Mouse (Mus musculus): ENCODE measurements at regions not wholly inside any gene's neighbourhood (a gene's known extent, or its start where the extent isn't known, plus 50 kb on each side); places are given as distances from the start of the nearest gene placed in this dataset.

DNA sequence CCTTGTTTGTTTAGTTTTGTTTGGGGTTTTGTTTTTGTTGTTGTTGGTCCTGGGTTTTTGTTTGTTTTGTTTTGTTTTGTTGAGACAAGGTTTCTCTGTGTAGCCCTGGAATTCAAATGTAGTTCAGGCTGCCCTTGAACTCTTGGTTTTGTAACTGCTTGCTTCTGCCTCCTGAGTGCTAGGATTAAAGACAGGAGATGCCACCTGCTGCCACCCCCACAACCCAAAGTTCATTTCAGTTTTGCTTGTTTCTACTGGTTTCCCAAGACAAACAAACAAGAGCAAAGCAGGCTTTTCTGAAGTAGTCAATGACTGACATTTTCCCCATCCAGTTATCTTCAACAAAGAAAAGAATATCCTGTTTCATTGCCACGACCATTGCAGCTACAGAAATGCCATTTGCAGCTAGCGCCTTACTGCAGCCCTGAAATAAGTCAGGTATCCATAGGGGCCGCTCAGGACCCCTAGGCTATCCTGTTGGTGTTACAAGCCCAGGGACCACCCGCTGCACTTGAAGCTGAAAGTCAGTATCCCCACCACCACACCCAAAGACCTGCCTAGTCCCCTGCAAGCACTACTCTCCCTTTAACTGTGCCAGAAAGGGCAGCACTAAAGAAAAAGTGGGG lies 108.3 kb upstream of the Egln3 start:
- H3K4me1 ChIP-seq (ENCODE audit: control insufficient read depth, insufficient read depth, low read length): 0 out of 2 replicates have a peak, but pooled peaks cover 3% of the 10 kb centered on the region
- ATAC-seq (ENCODE audit: insufficient number of reproducible peaks, low FRiP score, low TSS enrichment, low read depth) (no peak), DNase-seq (ENCODE audit: low spot score) (no peak)
- H3K36me3 ChIP-seq (ENCODE audit: control insufficient read depth, insufficient read depth, low read length): no peaks in the 10 kb centered on the region
- no peak overlapping the region for H3K9ac ChIP-seq (ENCODE audit: low read length)
- H3K9me3 ChIP-seq (ENCODE audit: control insufficient read depth, low read length): no peaks in the 10 kb centered on the region
- no peak overlapping the region for H3K4me3 ChIP-seq (ENCODE audit: low read depth, low read length)
- H3K27ac ChIP-seq (replicated peaks; ENCODE audit: low read depth, low read length): no peak overlapping the region
- WGBS: 42% methylated on average over 4 of the region's 4 CpGs
- H3K4me2 ChIP-seq (ENCODE audit: low read depth, severe bottlenecking): no peak overlapping the region
- H3K27me3 ChIP-seq (ENCODE audit: control insufficient read depth, insufficient read depth, low read length): no peaks in the 10 kb centered on the region

DNA sequence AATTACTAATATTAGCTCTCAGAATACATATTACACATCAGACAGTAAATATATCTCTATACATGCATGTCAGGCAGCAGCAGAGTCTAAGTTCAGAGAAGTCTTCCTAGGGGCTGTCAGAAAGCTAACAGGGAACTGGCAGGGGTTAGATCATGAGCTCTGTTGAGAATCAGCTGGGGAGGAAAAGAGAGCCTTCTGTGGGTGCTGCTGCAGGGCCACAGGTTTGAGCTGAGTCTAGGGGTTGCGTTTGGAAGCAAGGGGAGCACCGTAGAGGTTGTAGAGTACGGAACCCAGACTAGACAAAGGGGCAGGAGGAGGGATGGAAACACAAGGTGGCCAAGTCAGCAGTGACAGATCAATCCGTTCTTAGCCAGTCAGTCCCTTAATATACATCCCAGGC lies 106.2 kb upstream of the Egln3 start:
- 78% methylated on average over 4 of the region's 4 CpGs for WGBS
- H3K4me3 ChIP-seq (ENCODE audit: low read depth, low read length): no peak overlapping the region

DNA sequence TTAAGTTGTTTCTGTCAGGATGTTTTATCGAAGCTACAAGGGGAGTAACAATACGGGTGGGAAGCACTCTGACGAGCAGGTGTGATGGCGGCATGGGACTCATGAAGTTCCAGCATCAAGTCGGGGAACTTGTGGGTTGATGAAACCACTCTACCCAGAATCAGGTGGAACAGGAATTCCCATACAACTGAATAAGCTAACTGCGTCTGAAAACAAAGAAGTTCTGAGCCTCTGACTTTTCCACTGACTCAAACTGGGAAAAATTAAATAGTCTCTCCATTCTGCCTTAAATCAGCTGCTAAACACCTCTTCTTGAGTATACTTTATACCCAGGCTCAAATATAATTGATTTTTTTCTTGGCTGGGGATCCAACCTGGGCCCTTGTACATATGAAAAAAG lies 105.6 kb upstream of the Egln3 start:
- DNase-seq (ENCODE audit: low spot score) (peak; percentile 14), ATAC-seq (ENCODE audit: insufficient number of reproducible peaks, low FRiP score, low TSS enrichment, low read depth) (no peak)
- H3K9ac ChIP-seq (ENCODE audit: low read length): no peak overlapping the region
- H3K36me3 ChIP-seq (ENCODE audit: control insufficient read depth, insufficient read depth, low read length): no peaks in the 10 kb centered on the region
- WGBS: 91% methylated on average over 6 of the region's 6 CpGs
- no peak overlapping the region for H3K4me2 ChIP-seq (ENCODE audit: low read depth, severe bottlenecking)
- no peaks in the 10 kb centered on the region for H3K9me3 ChIP-seq (ENCODE audit: control insufficient read depth, low read length)
- H3K27me3 ChIP-seq (ENCODE audit: control insufficient read depth, insufficient read depth, low read length): no peaks in the 10 kb centered on the region
- no peak overlapping the region for H3K27ac ChIP-seq (replicated peaks; ENCODE audit: low read depth, low read length)
- no peak overlapping the region for H3K4me3 ChIP-seq (ENCODE audit: low read depth, low read length)
- no peaks in the 10 kb centered on the region for H3K4me1 ChIP-seq (ENCODE audit: control insufficient read depth, insufficient read depth, low read length)

More for the DNA sequence above, 106.2 kb upstream of the Egln3 start:
- Histone ChIP-seq H3K9ac (ENCODE audit: low read length) (no peak overlapping the region), H3K4me2 (ENCODE audit: low read depth, severe bottlenecking) (no peak overlapping the region), H3K36me3 (ENCODE audit: control insufficient read depth, insufficient read depth, low read length) (no peaks in the 10 kb centered on the region), H3K4me1 (ENCODE audit: control insufficient read depth, insufficient read depth, low read length) (no peaks in the 10 kb centered on the region), H3K27me3 (ENCODE audit: control insufficient read depth, insufficient read depth, low read length) (no peaks in the 10 kb centered on the region), H3K9me3 (ENCODE audit: control insufficient read depth, low read length) (no peaks in the 10 kb centered on the region), H3K27ac (replicated peaks; ENCODE audit: low read depth, low read length) (no peak overlapping the region)
- DNase-seq (ENCODE audit: low spot score): no peak
- ATAC-seq (ENCODE audit: insufficient number of reproducible peaks, low FRiP score, low TSS enrichment, low read depth): no peak

DNA sequence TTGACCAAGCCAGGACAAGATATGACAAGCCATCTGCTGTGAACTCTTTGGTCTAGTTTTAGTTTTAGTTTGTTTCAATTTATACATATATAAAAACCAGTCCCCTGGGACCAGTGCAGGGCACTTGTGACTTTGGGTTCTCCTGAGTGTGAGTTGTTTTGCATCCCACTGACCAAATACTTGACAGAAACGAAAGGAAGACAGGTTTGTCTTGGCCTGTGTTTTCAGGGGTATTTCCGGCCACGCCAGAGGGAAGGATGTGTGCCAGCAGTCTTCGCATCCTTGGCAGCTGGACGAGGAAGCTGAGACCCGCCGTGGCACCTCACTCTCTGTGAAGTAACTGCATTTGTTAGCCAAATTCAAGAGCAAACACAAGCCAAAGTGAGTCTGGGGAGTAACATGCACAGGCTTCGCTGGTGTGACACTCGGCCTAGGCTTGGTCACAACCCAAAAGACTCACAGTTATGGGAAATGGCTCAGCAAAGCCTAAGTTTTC lies 101.5 kb upstream of the Egln3 start:
- Histone ChIP-seq H3K27ac (replicated peaks; ENCODE audit: low read depth, low read length) (no peak overlapping the region), H3K4me3 (ENCODE audit: low read depth, low read length) (no peak overlapping the region), H3K27me3 (ENCODE audit: control insufficient read depth, insufficient read depth, low read length) (no peaks in the 10 kb centered on the region), H3K36me3 (ENCODE audit: control insufficient read depth, insufficient read depth, low read length) (no peaks in the 10 kb centered on the region), H3K9me3 (ENCODE audit: control insufficient read depth, low read length) (no peaks in the 10 kb centered on the region), H3K9ac (ENCODE audit: low read length) (no peak overlapping the region), H3K4me1 (ENCODE audit: control insufficient read depth, insufficient read depth, low read length) (no peaks in the 10 kb centered on the region), H3K4me2 (ENCODE audit: low read depth, severe bottlenecking) (no peak overlapping the region)
- no peak for DNase-seq (ENCODE audit: low spot score)
- WGBS: 91% methylated on average over 9 of the region's 9 CpGs
- no peak for ATAC-seq (ENCODE audit: insufficient number of reproducible peaks, low FRiP score, low TSS enrichment, low read depth)

DNA sequence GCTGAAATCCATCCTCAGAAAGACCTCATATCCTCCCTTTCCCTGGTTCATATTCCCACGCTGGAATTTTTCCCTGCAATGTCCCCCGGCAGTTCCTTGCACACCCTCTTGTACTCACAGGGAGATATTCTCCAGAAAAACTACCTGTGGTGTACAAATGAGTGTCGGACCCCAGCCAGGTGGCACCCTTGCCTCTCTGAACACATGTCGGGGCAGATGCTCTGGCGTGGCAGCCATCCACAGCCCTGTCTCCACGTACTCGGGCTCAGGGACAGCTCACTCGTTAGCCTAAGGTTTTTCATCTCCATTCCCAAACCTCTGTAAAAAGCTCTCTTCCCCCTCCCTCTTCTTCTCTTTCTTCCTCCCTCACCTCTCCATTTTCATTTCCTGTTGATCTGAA lies 100.1 kb upstream of the Egln3 start:
- no peak overlapping the region for H3K4me2 ChIP-seq (ENCODE audit: low read depth, severe bottlenecking)
- no peak overlapping the region for H3K27ac ChIP-seq (replicated peaks; ENCODE audit: low read depth, low read length)
- ATAC-seq (ENCODE audit: insufficient number of reproducible peaks, low FRiP score, low TSS enrichment, low read depth) (no peak), DNase-seq (ENCODE audit: low spot score) (no peak)
- no peaks in the 10 kb centered on the region for H3K9me3 ChIP-seq (ENCODE audit: control insufficient read depth, low read length)
- H3K9ac ChIP-seq (ENCODE audit: low read length): no peak overlapping the region
- 85% methylated on average over 8 of the region's 8 CpGs for WGBS
- H3K27me3 ChIP-seq (ENCODE audit: control insufficient read depth, insufficient read depth, low read length): no peaks in the 10 kb centered on the region
- H3K36me3 ChIP-seq (ENCODE audit: control insufficient read depth, insufficient read depth, low read length): no peaks in the 10 kb centered on the region
- no peak overlapping the region for H3K4me3 ChIP-seq (ENCODE audit: low read depth, low read length)
- no peaks in the 10 kb centered on the region for H3K4me1 ChIP-seq (ENCODE audit: control insufficient read depth, insufficient read depth, low read length)

DNA sequence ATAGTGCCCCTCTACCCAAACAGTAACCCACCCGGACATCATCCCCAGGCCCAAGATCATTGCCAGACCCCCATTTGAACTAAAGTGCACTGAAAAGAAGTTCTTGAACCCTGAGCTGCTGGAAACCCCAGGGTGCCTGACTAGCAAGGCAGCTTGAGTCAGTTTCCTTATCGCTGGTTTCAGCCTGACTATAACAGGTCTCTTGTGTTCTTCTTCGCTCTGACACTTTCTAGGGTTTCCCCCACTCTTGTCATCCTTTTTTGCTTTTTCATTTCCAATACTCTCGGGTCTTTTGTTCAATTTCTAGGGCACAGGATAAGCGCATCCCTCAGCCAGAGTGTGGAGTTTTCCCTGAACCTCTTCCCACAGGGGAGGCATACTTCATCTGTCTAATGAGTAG lies 95.8 kb upstream of the Egln3 start:
- ATAC-seq (ENCODE audit: insufficient number of reproducible peaks, low FRiP score, low TSS enrichment, low read depth) (no peak), DNase-seq (ENCODE audit: low spot score) (no peak)
- Histone ChIP-seq H3K4me1 (ENCODE audit: control insufficient read depth, insufficient read depth, low read length) (no peaks in the 10 kb centered on the region), H3K9me3 (ENCODE audit: control insufficient read depth, low read length) (no peaks in the 10 kb centered on the region), H3K36me3 (ENCODE audit: control insufficient read depth, insufficient read depth, low read length) (no peaks in the 10 kb centered on the region), H3K4me3 (ENCODE audit: low read depth, low read length) (no peak overlapping the region), H3K4me2 (ENCODE audit: low read depth, severe bottlenecking) (no peak overlapping the region), H3K9ac (ENCODE audit: low read length) (no peak overlapping the region), H3K27me3 (ENCODE audit: control insufficient read depth, insufficient read depth, low read length) (no peaks in the 10 kb centered on the region), H3K27ac (replicated peaks; ENCODE audit: low read depth, low read length) (no peak overlapping the region)
- WGBS: 73% methylated on average over 5 of the region's 5 CpGs

DNA sequence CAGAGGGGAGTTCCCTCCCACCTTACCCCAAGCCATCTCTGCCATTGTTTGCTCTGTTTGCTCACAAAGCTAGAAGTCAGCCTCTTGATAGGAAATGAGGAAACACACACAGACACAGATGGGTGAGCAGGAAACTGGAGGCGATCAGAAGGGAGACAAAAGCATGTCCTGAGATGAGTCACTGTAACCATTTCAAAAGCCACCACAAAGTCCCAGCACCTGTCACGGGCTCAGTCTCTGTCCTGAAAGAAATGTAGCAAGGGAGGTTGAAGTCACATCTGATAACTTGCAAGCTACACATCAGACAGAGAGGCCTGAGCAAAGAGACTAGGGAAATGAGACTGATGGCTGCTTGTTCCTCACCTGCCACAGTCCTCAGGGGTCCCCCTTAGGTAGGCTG lies 89.6 kb upstream of the Egln3 start:
- ATAC-seq (ENCODE audit: insufficient number of reproducible peaks, low FRiP score, low TSS enrichment, low read depth): no peak
- 78% methylated on average over 2 of the region's 2 CpGs for WGBS
- Histone ChIP-seq H3K9ac (ENCODE audit: low read length) (no peak overlapping the region), H3K9me3 (ENCODE audit: control insufficient read depth, low read length) (no peaks in the 10 kb centered on the region), H3K36me3 (ENCODE audit: control insufficient read depth, insufficient read depth, low read length) (no peaks in the 10 kb centered on the region), H3K4me3 (ENCODE audit: low read depth, low read length) (no peak overlapping the region), H3K27me3 (ENCODE audit: control insufficient read depth, insufficient read depth, low read length) (no peaks in the 10 kb centered on the region), H3K27ac (replicated peaks; ENCODE audit: low read depth, low read length) (no peak overlapping the region), H3K4me1 (ENCODE audit: control insufficient read depth, insufficient read depth, low read length) (no peaks in the 10 kb centered on the region), H3K4me2 (ENCODE audit: low read depth, severe bottlenecking) (no peak overlapping the region)
- no peak for DNase-seq (ENCODE audit: low spot score)

DNA sequence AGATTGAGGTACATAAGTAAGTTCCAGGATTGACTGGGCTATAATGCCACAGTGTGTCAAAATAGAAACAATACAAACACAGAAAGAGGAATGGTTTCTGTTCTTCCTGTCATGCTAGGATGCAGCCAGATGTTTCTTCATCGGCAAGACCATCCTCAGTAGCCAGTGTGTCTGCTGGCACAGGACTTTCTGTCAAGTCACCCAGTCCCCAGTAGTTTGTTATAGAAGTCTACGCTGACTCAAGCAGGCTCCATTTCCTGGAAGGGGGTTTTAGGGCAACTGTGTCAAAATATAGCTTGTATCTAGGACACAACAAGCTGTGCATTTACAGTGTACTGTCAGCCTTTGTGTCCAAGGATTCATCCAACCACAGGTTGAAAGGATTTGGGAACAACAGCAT lies 86.7 kb upstream of the Egln3 start:
- ATAC-seq (ENCODE audit: insufficient number of reproducible peaks, low FRiP score, low TSS enrichment, low read depth) (no peak), DNase-seq (ENCODE audit: low spot score) (no peak)
- no peak overlapping the region for H3K4me2 ChIP-seq (ENCODE audit: low read depth, severe bottlenecking)
- H3K27ac ChIP-seq (replicated peaks; ENCODE audit: low read depth, low read length): no peak overlapping the region
- peaks cover 3% of the 10 kb centered on the region; the same call in 1 of the 2 replicates for H3K4me1 ChIP-seq (ENCODE audit: control insufficient read depth, insufficient read depth, low read length)
- H3K4me3 ChIP-seq (ENCODE audit: low read depth, low read length): no peak overlapping the region
- 85% methylated on average over 2 of the region's 2 CpGs for WGBS
- H3K27me3 ChIP-seq (ENCODE audit: control insufficient read depth, insufficient read depth, low read length): no peaks in the 10 kb centered on the region
- no peak overlapping the region for H3K9ac ChIP-seq (ENCODE audit: low read length)
- no peaks in the 10 kb centered on the region for H3K9me3 ChIP-seq (ENCODE audit: control insufficient read depth, low read length)
- H3K36me3 ChIP-seq (ENCODE audit: control insufficient read depth, insufficient read depth, low read length): no peaks in the 10 kb centered on the region

DNA sequence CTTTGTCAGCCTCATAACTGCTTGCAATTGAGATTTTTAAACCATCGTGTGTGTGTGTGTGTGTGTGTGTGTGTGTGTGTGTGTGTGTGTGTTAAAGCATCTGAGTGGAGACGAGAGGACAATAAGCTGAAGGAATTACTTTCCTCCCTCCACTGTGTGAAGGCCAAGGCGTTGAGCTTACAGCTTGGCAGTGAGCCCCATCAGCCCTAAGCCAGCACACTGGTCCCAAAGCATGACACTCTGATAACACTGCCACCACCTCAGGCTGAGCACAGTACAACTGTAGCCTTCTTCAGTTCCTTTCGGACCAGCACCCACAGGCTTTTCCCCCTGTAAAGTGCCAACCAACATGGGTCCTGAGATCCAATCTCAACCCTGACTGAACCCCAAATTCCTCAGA lies 85.1 kb upstream of the Egln3 start:
- H3K36me3 ChIP-seq (ENCODE audit: control insufficient read depth, insufficient read depth, low read length): no peaks in the 10 kb centered on the region
- ATAC-seq (ENCODE audit: insufficient number of reproducible peaks, low FRiP score, low TSS enrichment, low read depth) (no peak), DNase-seq (ENCODE audit: low spot score) (no peak)
- H3K4me3 ChIP-seq (ENCODE audit: low read depth, low read length): no peak overlapping the region
- H3K27me3 ChIP-seq (ENCODE audit: control insufficient read depth, insufficient read depth, low read length): no peaks in the 10 kb centered on the region
- no peak overlapping the region for H3K9ac ChIP-seq (ENCODE audit: low read length)
- WGBS: 86% methylated on average over 4 of the region's 4 CpGs
- no peak overlapping the region for H3K27ac ChIP-seq (replicated peaks; ENCODE audit: low read depth, low read length)
- H3K4me1 ChIP-seq (ENCODE audit: control insufficient read depth, insufficient read depth, low read length): peaks cover 3% of the 10 kb centered on the region; the same call in 1 of the 2 replicates
- no peaks in the 10 kb centered on the region for H3K9me3 ChIP-seq (ENCODE audit: control insufficient read depth, low read length)
- H3K4me2 ChIP-seq (ENCODE audit: low read depth, severe bottlenecking): no peak overlapping the region

All from limb, embryonic 11.5 days (tissue).